In genomic region chr2:170592161-170592560, GRCm38 (mm10) we compare ENCODE assay signal across 33 mouse cellular contexts. TPM values are rescaled to one million over a fixed set of nuclear protein-coding genes. Genes with fewer than 3 reads are reported as not detected.
DNase-seq lines count a peak whose midpoint lies in the region; ATAC-seq and TF ChIP-seq lines count a peak whose summit lies in the region.
"Had no signal": no experiment of that assay in that cellular context is flagged by ENCODE, and none has a peak within 500 bp of the region (broad histone marks: within the 10 kb centered on the region; RNA-seq: fewer than 3 reads in every experiment).

No protein-coding gene starts in this region.

- WGBS in kidney, adult 2 months: 36% methylated on average over 6 of the region's 6 CpGs
- 47% methylated on average over 6 of the region's 6 CpGs for WGBS in kidney, embryonic 15.5 days
- WGBS in kidney, embryonic 16.5 days: 50% methylated on average over 6 of the region's 6 CpGs
- 82% methylated on average over 6 of the region's 6 CpGs for WGBS in heart, embryonic 10.5 days

- ATAC-seq in kidney, embryonic 15.5 days (replicated peaks; ENCODE audit: low FRiP score): no peak
- peak; percentile 39; the same call in 1 of the 2 replicates for ATAC-seq in kidney, embryonic 16.5 days (ENCODE audit: low FRiP score, low TSS enrichment)
- ATAC-seq: activated CD4-positive, CD25-positive, alpha-beta regulatory T cell, adult 4 months; CD4-positive, CD25-positive, alpha-beta regulatory T cell, adult 4 months; forebrain, embryonic 13.5 days; forebrain, embryonic 16.5 days had no signal

- H3K9ac ChIP-seq in kidney, embryonic 15.5 days: no peak overlapping the region
- H3K9ac ChIP-seq in kidney, embryonic 16.5 days (replicated peaks; ENCODE audit: low read length): no peak overlapping the region
- H3K9ac ChIP-seq: forebrain, embryonic 13.5 days; heart, embryonic 13.5 days; hindbrain, embryonic 14.5 days had no signal

- TF ChIP-seq POLR2A in kidney, adult 2 months (IDR thresholded peaks at IDR 0.05; ENCODE audit: low read depth, low read length): no peak

- no peaks in the 10 kb centered on the region for H3K27me3 ChIP-seq in kidney, adult 2 months (replicated peaks; ENCODE audit: control insufficient read depth, insufficient read depth, low read length)
- H3K27me3 ChIP-seq in kidney, embryonic 15.5 days: no peaks in the 10 kb centered on the region
- no peaks in the 10 kb centered on the region for H3K27me3 ChIP-seq in kidney, embryonic 16.5 days (ENCODE audit: insufficient read depth, low read length)
- no peaks in the 10 kb centered on the region for H3K27me3 ChIP-seq in heart, embryonic 10.5 days (ENCODE audit: insufficient read depth, poor library complexity, severe bottlenecking)
- H3K27me3 ChIP-seq: forebrain, embryonic 13.5 days; heart, embryonic 13.5 days had no signal

- no peaks in the 10 kb centered on the region for H3K36me3 ChIP-seq in kidney, adult 2 months (ENCODE audit: control insufficient read depth, insufficient read depth, low read length)
- no peaks in the 10 kb centered on the region for H3K36me3 ChIP-seq in kidney, embryonic 15.5 days
- no peaks in the 10 kb centered on the region for H3K36me3 ChIP-seq in kidney, embryonic 16.5 days (ENCODE audit: insufficient read depth, low read length)
- no peaks in the 10 kb centered on the region for H3K36me3 ChIP-seq in heart, embryonic 10.5 days
- H3K36me3 ChIP-seq: forebrain, embryonic 10.5 days; heart, embryonic 13.5 days had no signal

- peak; percentile 79 for DNase-seq in kidney, adult 2 months
- peak; percentile 37 to 67 for DNase-seq in kidney, adult 8-10 months
- peak; percentile 54 to 65 for DNase-seq in kidney, postnatal 36 days
- DNase-seq in spleen, postnatal 10 days (ENCODE audit: low spot score in 2 of 2): no peak
- DNase-seq in frontal cortex, adult 2 months (ENCODE audit: extremely low spot score in 1 of 2, low spot score in 1 of 2): no peak
- no peak for DNase-seq in heart, embryonic 10.5 days (ENCODE audit: low spot score)
- DNase-seq: adrenal gland, adult 8-10 months; adrenal gland, postnatal 25 days; cerebellum, adult 11-12 months; cerebellum, adult 8-10 months; cerebellum, postnatal 36 days; embryo, embryonic 11 days; gastrocnemius, adult 2 months; gastrocnemius, postnatal 14 days; heart, adult 11 months; heart, postnatal 14 days; heart, postnatal 4 days had no signal

- 0 out of 2 replicates have a peak, but pooled peaks cover 3% of the 10 kb centered on the region for H3K4me1 ChIP-seq in kidney, adult 2 months (ENCODE audit: control insufficient read depth, insufficient read depth, low read length)
- peaks cover 6% of the 10 kb centered on the region; the same call in 1 of the 2 replicates for H3K4me1 ChIP-seq in kidney, embryonic 15.5 days
- no peaks in the 10 kb centered on the region for H3K4me1 ChIP-seq in kidney, embryonic 16.5 days (ENCODE audit: insufficient read depth, low read length)
- no peaks in the 10 kb centered on the region for H3K4me1 ChIP-seq in heart, embryonic 10.5 days

- no peak for TF ChIP-seq CTCF in kidney, adult 2 months (conservative IDR thresholded peaks at IDR 0.05; ENCODE audit: insufficient read depth, insufficient read length, low read depth, low read length)

- H3K9me3 ChIP-seq in kidney, embryonic 15.5 days (replicated peaks): no peaks in the 10 kb centered on the region
- H3K9me3 ChIP-seq in kidney, embryonic 16.5 days (ENCODE audit: low read length): peaks cover 6% of the 10 kb centered on the region
- no peaks in the 10 kb centered on the region for H3K9me3 ChIP-seq in heart, embryonic 10.5 days
- H3K9me3 ChIP-seq: forebrain, embryonic 13.5 days had no signal

- no peak overlapping the region for H3K4me2 ChIP-seq in kidney, embryonic 15.5 days
- no peak overlapping the region for H3K4me2 ChIP-seq in kidney, embryonic 16.5 days (replicated peaks; ENCODE audit: low read depth, low read length)
- H3K4me2 ChIP-seq: forebrain, embryonic 13.5 days; heart, embryonic 13.5 days; hindbrain, embryonic 14.5 days had no signal

- no peak overlapping the region for H3K27ac ChIP-seq in kidney, adult 2 months (ENCODE audit: insufficient read depth, low read depth, low read length)
- H3K27ac ChIP-seq in kidney, embryonic 15.5 days: no peak overlapping the region
- no peak overlapping the region for H3K27ac ChIP-seq in kidney, embryonic 16.5 days (ENCODE audit: low read length)
- no peak overlapping the region for H3K27ac ChIP-seq in heart, embryonic 10.5 days
- H3K27ac ChIP-seq: forebrain, embryonic 10.5 days; forebrain, embryonic 13.5 days; gastrocnemius, adult 2 months; heart, embryonic 13.5 days; hindbrain, embryonic 14.5 days had no signal

- no peak overlapping the region for H3K4me3 ChIP-seq in kidney, adult 2 months (ENCODE audit: insufficient read depth, low read depth, low read length)
- H3K4me3 ChIP-seq in kidney, embryonic 15.5 days (replicated peaks): no peak overlapping the region
- no peak overlapping the region for H3K4me3 ChIP-seq in kidney, embryonic 16.5 days (ENCODE audit: low read length)
- H3K4me3 ChIP-seq in heart, embryonic 10.5 days: no peak overlapping the region
- H3K4me3 ChIP-seq: forebrain, embryonic 10.5 days; forebrain, embryonic 13.5 days; gastrocnemius, adult 2 months; heart, embryonic 13.5 days had no signal

RNA-seq across cellular contexts. Expression of gene 4930470P17Rik, which starts 9.7 kb away (rescaled TPM):
- not detected in 2 replicates for polyA plus RNA-seq in kidney, adult 2 months (2012; rRNA removed)
- not detected in 2 replicates for polyA plus RNA-seq in kidney, embryonic 15.5 days (2015; fragmentation: Nextera tagmentation; extraction: Ambion mirVana)
- polyA plus RNA-seq in kidney, embryonic 16.5 days (2015; fragmentation: Nextera tagmentation; extraction: Ambion mirVana): not detected in 2 replicates
- polyA plus RNA-seq in frontal cortex, adult 2 months (2012; rRNA removed): not detected in 2 replicates
- not detected in 2 replicates for polyA plus RNA-seq in heart, embryonic 10.5 days (2016; fragmentation: Nextera tagmentation; extraction: Ambion mirVana)
- polyA plus RNA-seq: activated CD4-positive, CD25-positive, alpha-beta regulatory T cell, adult 4 months; brain, embryonic 14.5 days; C2C12; CD4-positive, CD25-positive, alpha-beta regulatory T cell, adult 4 months; cortical plate, adult 2 months; embryonic facial prominence, embryonic 11.5 days; embryonic facial prominence, embryonic 14.5 days; forebrain, embryonic 10.5 days; forebrain, embryonic 13.5 days; forebrain, embryonic 16.5 days; heart, embryonic 13.5 days; heart, embryonic 16.5 days; hindbrain, embryonic 11.5 days had no signal

Comparison
In these comparisons a context has a peak if more than half of its experiments do, and no peak if none do; other contexts are left out.
1. DNase-seq: peak in kidney, adult 2 months (single experiment), kidney, adult 8-10 months (2 of 2) and kidney, postnatal 36 days (2 of 2); none in spleen, postnatal 10 days (0 of 2), frontal cortex, adult 2 months (0 of 2) and heart, embryonic 10.5 days (single experiment).